Mouse (Mus musculus) intestine, postnatal 0 days (tissue): ENCODE results near the gene Tcf7l1. TPM values are rescaled to one million over a fixed set of nuclear protein-coding genes. Genes with fewer than 3 reads are reported as not detected.

Experiments
- ATAC-seq: fragments of 200-750 bp; cut with Nextera tagmentation; 2 replicates; pipeline ENCODE4 v1.8.0; 2017; ENCODE audit warnings: mild to moderate bottlenecking, moderate TSS enrichment, moderate library complexity
- H3K27ac ChIP-seq: fragments of 300-500 bp; sonication (generic); 2 replicates; pipeline ENCODE4 v1.5.1; 2014; ENCODE audit warnings: mild to moderate bottlenecking, low read depth, low read length, moderate library complexity
- H3K27me3 ChIP-seq: fragments of 300-500 bp; sonication (generic); replicated peaks from 2 replicates; pipeline ENCODE4 v1.6.1; 2014; ENCODE audit warnings: low read length, mixed read lengths; ENCODE audit not compliant: control insufficient read depth, insufficient read depth
- H3K36me3 ChIP-seq: fragments of 300-500 bp; sonication (generic); 2 replicates; pipeline ENCODE4 v1.6.1; 2014; ENCODE audit warnings: mild to moderate bottlenecking, moderate library complexity; ENCODE audit not compliant: control insufficient read depth, insufficient read depth
- H3K4me1 ChIP-seq: fragments of 300-500 bp; sonication (generic); replicated peaks from 2 replicates; pipeline ENCODE4 v1.6.1; 2014; ENCODE audit warnings: antibody characterized with exemption, low read length, mixed read lengths; ENCODE audit not compliant: control insufficient read depth, insufficient read depth
- H3K4me2 ChIP-seq: fragments of 300-500 bp; sonication (generic); replicated peaks from 2 replicates; pipeline ENCODE4 v1.6.1; 2014; ENCODE audit warnings: low read depth, mild to moderate bottlenecking, moderate library complexity
- H3K4me3 ChIP-seq: fragments of 300-500 bp; sonication (generic); 2 replicates; pipeline ENCODE4 v1.5.1; 2014; ENCODE audit warnings: low read depth, low read length
- H3K9ac ChIP-seq: fragments of 300-500 bp; sonication (generic); 2 replicates; pipeline ENCODE4 v1.6.1; 2014; ENCODE audit warnings: mild to moderate bottlenecking, low read depth, low read length
- H3K9me3 ChIP-seq: fragments of 300-500 bp; sonication (generic); 2 replicates; pipeline ENCODE4 v1.6.1; 2016; ENCODE audit warnings: mixed run types; ENCODE audit not compliant: control insufficient read depth
- CTCF ChIP-seq: sonication (generic); IDR thresholded peaks from 2 replicates; pipeline ENCODE4 v1.5.1; 2016; ENCODE audit warnings: low read depth, mild to moderate bottlenecking, control low read depth, antibody characterized with exemption, moderate library complexity
- WGBS: fragments of 180-500 bp; shearing (Covaris S2); extraction: QIAGEN DNeasy Blood & Tissue Kit; methylation state at CpG from one replicate; pipeline ENCODE4 v1.1.7; 2014; 5-methylcytosine and 5-hydroxymethylcytosine counted together
- polyA plus RNA-seq: library from polyadenylated mRNA; unstranded; fragments of >200 nt; fragmentation: Nextera tagmentation; extraction: Ambion mirVana; gene quantifications from 2 replicates; pipeline ENCODE4 v1.2.1, GENCODE M21; 2015

Gene Tcf7l1
- polyA plus RNA-seq, 1 experiment from 2014 or later = 6.8 TPM

DNA sequence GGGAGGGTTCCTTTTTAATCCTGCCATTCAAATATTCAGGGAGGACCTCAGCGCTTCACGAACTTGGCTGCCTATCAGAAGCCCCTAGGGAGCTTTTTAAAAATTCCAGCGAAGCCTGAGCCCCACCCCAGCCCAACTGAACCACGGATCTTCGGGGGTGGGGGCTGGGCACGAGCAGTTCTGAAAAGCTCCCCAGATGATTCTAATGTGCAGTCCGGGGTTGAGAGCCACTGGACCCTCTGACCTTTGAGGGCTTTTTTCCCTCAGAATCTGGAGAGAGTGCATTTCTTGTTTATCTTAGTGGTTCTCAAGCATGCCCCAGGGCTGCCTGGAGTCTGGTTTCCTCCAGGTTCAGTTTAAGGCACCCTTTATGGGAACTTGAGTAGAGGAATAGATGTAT lies 27.4 kb downstream of the Tcf7l1 start:
- H3K4me1 ChIP-seq = no peaks in the 10 kb centered on the region
- H3K9ac ChIP-seq = no peak overlapping the region
- no peaks in the 10 kb centered on the region for H3K36me3 ChIP-seq
- no peak overlapping the region for H3K4me3 ChIP-seq
- no peaks in the 10 kb centered on the region for H3K27me3 ChIP-seq
- no peak overlapping the region for H3K27ac ChIP-seq
- no peaks in the 10 kb centered on the region for H3K9me3 ChIP-seq
- no peak for TF ChIP-seq CTCF
- ATAC-seq = no peak
- WGBS = 24% methylated on average over 7 of the region's 7 CpGs
- H3K4me2 ChIP-seq = no peak overlapping the region

DNA sequence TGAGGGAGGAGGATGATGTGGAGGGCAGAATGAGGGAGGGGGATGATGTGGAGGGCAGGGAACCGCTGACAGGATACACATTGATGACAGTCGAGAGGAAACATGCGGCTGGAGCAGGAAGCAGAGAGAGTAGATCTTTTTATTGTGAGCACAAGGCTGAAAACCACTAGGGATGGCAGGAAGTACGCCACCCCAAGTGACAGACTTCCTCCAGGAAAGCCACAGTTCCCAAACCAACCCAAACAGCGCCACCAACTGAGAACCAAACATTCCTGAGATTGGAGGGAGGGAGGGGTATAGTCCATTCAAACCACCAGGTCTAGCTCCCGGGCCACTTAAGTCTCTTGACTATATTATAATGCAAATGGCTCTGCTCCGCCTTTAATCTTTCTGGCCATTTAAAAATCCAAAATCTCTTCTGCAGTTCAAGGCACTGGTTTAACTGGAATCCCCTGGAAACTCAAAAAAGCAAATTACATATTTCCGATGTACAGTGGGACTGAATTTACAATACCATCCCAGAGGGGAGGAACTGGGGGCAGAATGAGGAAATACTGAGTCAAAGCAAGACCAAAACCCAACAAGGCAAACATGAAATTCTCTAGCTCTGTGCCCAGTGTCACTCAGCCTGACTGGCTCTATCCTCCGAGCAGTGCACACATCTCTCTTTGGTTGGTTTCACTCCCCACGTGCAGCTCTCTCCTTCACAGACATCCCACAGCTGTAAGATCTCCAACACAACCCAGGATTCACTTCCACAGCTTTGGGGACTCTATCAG lies 30.6 kb downstream of the Tcf7l1 start:
- ATAC-seq = no peak
- Histone ChIP-seq H3K36me3 (no peaks in the 10 kb centered on the region), H3K9me3 (no peaks in the 10 kb centered on the region), H3K4me1 (no peaks in the 10 kb centered on the region), H3K27ac (no peak overlapping the region), H3K4me2 (no peak overlapping the region), H3K4me3 (no peak overlapping the region), H3K9ac (no peak overlapping the region), H3K27me3 (no peaks in the 10 kb centered on the region)
- WGBS = 68% methylated on average over 10 of the region's 10 CpGs
- 0 out of 2 replicates have a peak, but pooled peaks have one; percentile 10 for TF ChIP-seq CTCF

DNA sequence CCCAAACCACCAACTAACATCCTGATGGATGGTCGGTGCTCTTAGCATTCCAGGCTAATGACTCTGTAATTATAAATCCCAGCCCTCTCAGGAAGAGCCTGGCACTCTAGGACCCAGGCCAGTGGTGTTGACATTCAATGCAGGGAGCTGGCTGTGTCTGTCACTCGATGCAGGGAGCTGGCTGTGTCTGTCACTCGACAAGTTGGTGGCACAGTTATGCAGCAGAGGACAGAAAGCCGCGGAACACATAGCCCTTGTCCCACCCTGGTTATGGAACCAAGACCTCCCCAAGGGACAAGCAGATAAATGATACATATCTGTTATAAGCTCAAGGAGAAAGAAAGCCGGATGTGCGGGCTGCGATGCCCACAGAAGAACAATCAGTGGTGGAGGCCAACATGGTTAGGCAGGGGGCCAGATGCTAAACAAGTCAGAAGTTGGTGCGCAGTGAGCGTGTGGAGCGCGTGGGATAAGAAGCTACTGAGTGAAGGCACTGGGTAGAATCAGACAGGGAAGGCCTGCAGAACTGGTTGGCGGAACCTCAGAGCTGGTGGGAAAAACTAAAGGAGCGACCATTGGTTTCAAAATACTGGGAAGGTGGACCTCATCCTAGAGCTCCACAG lies 33.7 kb downstream of the Tcf7l1 start:
- TF ChIP-seq CTCF = no peak
- Histone ChIP-seq H3K9me3 (no peaks in the 10 kb centered on the region), H3K4me3 (no peak overlapping the region), H3K36me3 (no peaks in the 10 kb centered on the region), H3K4me1 (no peaks in the 10 kb centered on the region), H3K9ac (no peak overlapping the region), H3K4me2 (no peak overlapping the region), H3K27ac (no peak overlapping the region), H3K27me3 (no peaks in the 10 kb centered on the region)
- no peak for ATAC-seq
- WGBS = 69% methylated on average over 14 of the region's 14 CpGs

GRCm38 (mm10) chr6:72754215-72754614 lies 34.8 kb downstream of the Tcf7l1 start:
- H3K9me3 ChIP-seq = no peaks in the 10 kb centered on the region
- no peaks in the 10 kb centered on the region for H3K36me3 ChIP-seq
- no peaks in the 10 kb centered on the region for H3K27me3 ChIP-seq
- WGBS = 59% methylated on average over 9 of the region's 9 CpGs
- no peak overlapping the region for H3K9ac ChIP-seq
- TF ChIP-seq CTCF = no peak
- no peak overlapping the region for H3K4me3 ChIP-seq
- H3K4me2 ChIP-seq = no peak overlapping the region
- H3K27ac ChIP-seq = no peak overlapping the region
- ATAC-seq = no peak
- H3K4me1 ChIP-seq = no peaks in the 10 kb centered on the region

GRCm38 (mm10) chr6:72753782-72754181 lies 35.3 kb downstream of the Tcf7l1 start:
- no peak for ATAC-seq
- Histone ChIP-seq H3K27me3 (no peaks in the 10 kb centered on the region), H3K9me3 (no peaks in the 10 kb centered on the region), H3K36me3 (no peaks in the 10 kb centered on the region), H3K4me2 (no peak overlapping the region), H3K4me3 (no peak overlapping the region), H3K9ac (no peak overlapping the region), H3K4me1 (no peaks in the 10 kb centered on the region), H3K27ac (no peak overlapping the region)
- no peak for TF ChIP-seq CTCF
- WGBS = 92% methylated on average over 8 of the region's 8 CpGs

DNA sequence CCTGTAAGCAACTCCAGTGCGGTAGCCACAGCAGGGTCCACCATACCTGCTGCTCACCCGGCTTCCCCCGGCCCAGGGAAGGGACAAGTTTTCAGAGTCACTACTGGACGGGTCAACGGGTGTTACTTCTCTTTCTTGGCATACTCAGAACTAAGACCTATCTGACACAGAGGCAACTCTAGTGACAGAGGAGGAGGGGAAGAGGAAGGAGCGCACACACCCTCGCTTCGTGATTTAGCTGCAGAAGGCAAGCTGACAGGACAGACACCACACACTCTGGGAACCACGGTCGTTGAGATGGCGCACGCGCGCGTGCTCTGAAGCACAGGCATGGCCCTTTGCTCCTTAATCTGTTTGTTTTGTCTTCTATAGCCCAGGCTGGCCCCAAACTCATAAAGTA lies 36.2 kb downstream of the Tcf7l1 start:
- H3K4me2 ChIP-seq = no peak overlapping the region
- H3K27ac ChIP-seq = no peak overlapping the region
- TF ChIP-seq CTCF = no peak
- H3K9ac ChIP-seq = no peak overlapping the region
- no peaks in the 10 kb centered on the region for H3K27me3 ChIP-seq
- H3K4me3 ChIP-seq = no peak overlapping the region
- WGBS = 79% methylated on average over 15 of the region's 15 CpGs
- H3K36me3 ChIP-seq = no peaks in the 10 kb centered on the region
- no peaks in the 10 kb centered on the region for H3K4me1 ChIP-seq
- no peak for ATAC-seq
- H3K9me3 ChIP-seq = no peaks in the 10 kb centered on the region
